Mouse (Mus musculus): ENCODE results near the gene Gsdma3. TPM values are rescaled to one million over a fixed set of nuclear protein-coding genes. Genes with fewer than 3 reads are reported as not detected.
"Not testable (repeated sequence)": the region's sequence is repeated elsewhere in the genome, so short reads cannot be mapped to it uniquely, and the experiment has no call there.

Gene Gsdma3
- polyA plus RNA-seq, 1 experiment, result 1.1 TPM

DNA sequence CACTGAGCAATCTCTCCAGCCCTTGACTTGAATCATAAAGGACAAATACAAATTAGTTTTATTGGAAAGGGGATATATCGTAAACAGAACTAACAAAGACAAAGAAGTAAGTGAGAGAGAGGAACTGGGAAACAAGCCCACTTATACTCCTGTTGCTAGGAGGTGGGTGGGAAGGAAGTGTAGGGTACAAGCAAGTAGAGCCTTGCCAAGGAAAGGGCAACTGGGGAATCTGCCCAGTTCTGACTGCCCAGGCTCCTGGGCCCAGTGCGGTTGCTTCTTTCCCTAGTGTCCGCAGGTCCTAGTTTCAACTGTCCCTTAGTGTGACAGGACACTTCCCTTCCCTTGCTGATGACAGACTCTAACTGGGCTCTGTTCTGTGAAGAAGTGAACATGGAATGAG, 2.5 kb downstream of the Gsdma3 start:
- no peak for DNase-seq
- TF ChIP-seq CTCF (IDR thresholded peaks at IDR 0.05; ENCODE audit: borderline replicate concordance, control insufficient read depth, extremely low read depth, insufficient read depth, low read length, poor library complexity) (no peak), POLR2A (IDR thresholded peaks at IDR 0.05; ENCODE audit: control insufficient read depth, extremely low read depth, insufficient read depth, low read length, poor library complexity) (no peak)
- Histone ChIP-seq H3K36me3 (ENCODE audit: control insufficient read depth, insufficient read depth, low read length) (no peaks in the 10 kb centered on the region), H3K27me3 (ENCODE audit: control insufficient read depth, insufficient read depth, low read length) (0 out of 2 replicates have a peak, but pooled peaks cover 2% of the 10 kb centered on the region), H3K4me1 (replicated peaks; ENCODE audit: control insufficient read depth, insufficient read depth, low read length) (no peaks in the 10 kb centered on the region), H3K4me3 (ENCODE audit: control insufficient read depth, insufficient read depth, low read length) (no peak overlapping the region), H3K27ac (ENCODE audit: control insufficient read depth, insufficient read depth, low read length) (no peak overlapping the region)
- WGBS, result 98% methylated on average over 3 of the region's 3 CpGs

DNA sequence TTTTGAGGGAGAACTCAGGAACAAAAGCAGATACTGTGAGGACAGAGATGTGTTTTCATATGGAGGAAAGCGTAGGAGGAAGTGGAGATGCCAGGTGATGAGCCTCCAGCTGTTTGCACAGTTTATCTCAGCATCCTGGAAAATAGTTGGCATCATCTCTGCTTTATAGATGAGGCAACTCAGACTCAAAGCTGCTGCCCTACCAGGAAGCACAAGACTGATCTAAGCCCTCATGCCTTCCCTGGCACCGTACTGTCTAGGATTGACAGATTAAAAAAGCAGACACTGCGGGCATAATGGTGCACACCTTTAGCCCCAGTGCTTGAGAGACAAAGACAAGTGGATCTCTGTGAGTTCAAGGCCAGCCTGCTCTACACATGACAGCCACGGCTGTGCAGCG, 4.5 kb downstream of the Gsdma3 start:
- 87% methylated on average over 5 of the region's 5 CpGs for WGBS
- DNase-seq, result no peak
- Histone ChIP-seq H3K4me1 (replicated peaks; ENCODE audit: control insufficient read depth, insufficient read depth, low read length) (no peaks in the 10 kb centered on the region), H3K36me3 (ENCODE audit: control insufficient read depth, insufficient read depth, low read length) (no peaks in the 10 kb centered on the region), H3K27ac (ENCODE audit: control insufficient read depth, insufficient read depth, low read length) (no peak overlapping the region), H3K4me3 (ENCODE audit: control insufficient read depth, insufficient read depth, low read length) (no peak overlapping the region), H3K27me3 (ENCODE audit: control insufficient read depth, insufficient read depth, low read length) (0 out of 2 replicates have a peak, but pooled peaks cover 2% of the 10 kb centered on the region)
- TF ChIP-seq CTCF (IDR thresholded peaks at IDR 0.05; ENCODE audit: borderline replicate concordance, control insufficient read depth, extremely low read depth, insufficient read depth, low read length, poor library complexity) (no peak), POLR2A (IDR thresholded peaks at IDR 0.05; ENCODE audit: control insufficient read depth, extremely low read depth, insufficient read depth, low read length, poor library complexity) (no peak)

DNA sequence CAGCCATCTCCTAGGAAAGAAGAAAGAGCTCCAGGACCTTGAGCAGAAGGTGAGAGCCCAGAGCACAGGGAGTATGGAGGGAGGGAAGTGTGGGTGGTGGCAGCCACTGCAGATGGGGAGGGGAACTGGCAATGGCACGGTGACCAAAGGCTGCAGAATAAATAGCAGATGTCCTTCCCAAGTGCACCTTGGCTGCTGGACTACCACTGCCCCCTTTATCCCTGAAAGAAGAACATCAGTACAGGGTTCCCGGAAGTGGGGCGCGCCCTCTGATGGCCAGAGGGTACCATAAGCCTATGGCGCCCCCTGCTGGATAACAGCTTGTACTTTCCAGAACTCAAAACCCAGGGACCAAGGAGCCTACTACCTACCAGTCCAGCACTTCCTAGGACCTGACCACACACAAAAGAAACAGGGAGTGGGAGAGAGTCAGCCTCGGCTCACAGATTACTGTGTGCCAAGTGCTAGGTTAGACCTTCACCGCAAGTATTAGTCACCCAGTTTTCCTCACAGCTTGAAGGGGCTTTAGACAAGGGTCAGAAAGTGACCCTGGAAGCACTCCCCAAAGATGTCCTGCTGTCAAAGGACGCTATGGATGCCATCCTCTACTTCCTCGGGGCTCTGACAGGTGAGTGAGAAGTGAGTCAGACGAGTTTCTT, 9.3 kb downstream of the Gsdma3 start:
- not testable (repeated sequence) for H3K4me1 ChIP-seq (replicated peaks; ENCODE audit: control insufficient read depth, insufficient read depth, low read length); H3K27me3 ChIP-seq (ENCODE audit: control insufficient read depth, insufficient read depth, low read length); H3K27ac ChIP-seq (ENCODE audit: control insufficient read depth, insufficient read depth, low read length); H3K4me3 ChIP-seq (ENCODE audit: control insufficient read depth, insufficient read depth, low read length); H3K36me3 ChIP-seq (ENCODE audit: control insufficient read depth, insufficient read depth, low read length)
- DNase-seq, result peak; percentile 49
- 34% methylated on average over 10 of the region's 10 CpGs for WGBS

DNA sequence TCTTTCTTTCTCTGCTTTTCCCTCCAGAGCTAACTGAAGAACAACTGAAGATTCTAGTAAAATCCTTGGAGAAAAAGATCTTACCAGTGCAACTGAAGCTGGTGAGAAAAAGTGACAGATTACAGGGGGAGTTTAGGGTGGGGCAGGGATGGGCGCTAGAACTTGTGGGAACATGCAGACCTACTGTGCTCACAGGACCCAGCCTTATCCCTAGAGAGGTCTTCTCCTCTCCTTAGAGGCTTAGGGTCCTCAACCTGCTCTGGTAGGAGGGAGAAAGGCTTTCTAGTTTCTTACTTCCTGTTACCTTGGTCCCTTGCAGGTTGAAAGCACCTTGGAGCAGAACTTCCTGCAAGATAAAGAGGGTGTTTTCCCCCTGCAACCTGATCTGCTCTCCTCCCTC, 11.3 kb downstream of the Gsdma3 start:
- 100% methylated on average over 1 of the region's 1 CpGs for WGBS
- no peak overlapping the region for H3K27ac ChIP-seq (ENCODE audit: control insufficient read depth, insufficient read depth, low read length)
- H3K4me1 ChIP-seq (replicated peaks; ENCODE audit: control insufficient read depth, insufficient read depth, low read length), result no peaks in the 10 kb centered on the region
- no peak overlapping the region for H3K4me3 ChIP-seq (ENCODE audit: control insufficient read depth, insufficient read depth, low read length)
- TF ChIP-seq CTCF (IDR thresholded peaks at IDR 0.05; ENCODE audit: borderline replicate concordance, control insufficient read depth, extremely low read depth, insufficient read depth, low read length, poor library complexity) (no peak), POLR2A (IDR thresholded peaks at IDR 0.05; ENCODE audit: control insufficient read depth, extremely low read depth, insufficient read depth, low read length, poor library complexity) (no peak)
- H3K36me3 ChIP-seq (ENCODE audit: control insufficient read depth, insufficient read depth, low read length), result no peaks in the 10 kb centered on the region
- no peaks in the 10 kb centered on the region for H3K27me3 ChIP-seq (ENCODE audit: control insufficient read depth, insufficient read depth, low read length)
- no peak for DNase-seq

DNA sequence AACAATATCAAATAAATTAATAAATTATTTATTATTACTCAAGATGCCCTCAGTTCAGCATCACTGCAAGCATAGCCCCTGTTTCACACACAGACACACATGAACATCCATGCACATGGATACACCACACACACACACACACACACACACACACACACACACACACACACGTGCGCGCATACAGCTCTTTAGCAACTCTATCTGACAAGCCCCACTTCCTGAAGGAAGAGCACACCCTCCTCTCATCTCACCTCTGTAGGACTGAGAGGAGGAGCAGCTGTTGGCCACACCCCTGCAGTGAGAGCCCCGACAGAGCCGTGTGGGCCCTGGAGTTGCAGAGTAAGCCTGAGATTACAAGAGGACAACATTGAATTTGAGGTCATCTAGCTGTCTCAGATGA, 13.9 kb downstream of the Gsdma3 start:
- no peak for DNase-seq

DNA sequence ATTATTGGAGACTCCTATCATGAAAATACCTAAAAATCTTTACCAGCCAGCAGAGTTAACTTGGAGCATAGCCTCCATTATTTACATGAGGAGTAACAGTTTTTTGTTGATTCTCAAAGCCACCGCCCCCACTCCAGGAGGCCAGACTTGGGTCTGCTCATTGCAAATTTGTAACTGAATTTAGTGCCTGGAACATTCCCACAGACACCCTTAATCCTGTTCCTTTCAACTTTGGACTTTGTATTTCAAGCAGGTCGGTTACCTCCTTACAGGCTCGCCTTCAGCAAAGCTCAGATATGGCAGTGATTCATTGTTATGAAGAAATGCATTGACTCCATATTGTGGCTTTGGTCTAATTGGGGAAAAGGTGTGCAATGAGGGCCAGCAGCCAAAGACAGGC, 18.6 kb downstream of the Gsdma3 start:
- Histone ChIP-seq H3K4me1 (replicated peaks; ENCODE audit: control insufficient read depth, insufficient read depth, low read length) (no peaks in the 10 kb centered on the region), H3K36me3 (ENCODE audit: control insufficient read depth, insufficient read depth, low read length) (no peaks in the 10 kb centered on the region), H3K4me3 (ENCODE audit: control insufficient read depth, insufficient read depth, low read length) (no peak overlapping the region), H3K27ac (ENCODE audit: control insufficient read depth, insufficient read depth, low read length) (no peak overlapping the region), H3K27me3 (ENCODE audit: control insufficient read depth, insufficient read depth, low read length) (no peaks in the 10 kb centered on the region)
- 95% methylated on average over 3 of the region's 3 CpGs for WGBS
- no peak for TF ChIP-seq POLR2A (IDR thresholded peaks at IDR 0.05; ENCODE audit: control insufficient read depth, extremely low read depth, insufficient read depth, low read length, poor library complexity)
- no peak for TF ChIP-seq CTCF (IDR thresholded peaks at IDR 0.05; ENCODE audit: borderline replicate concordance, control insufficient read depth, extremely low read depth, insufficient read depth, low read length, poor library complexity)
- DNase-seq, result no peak

More for the DNA sequence above, 13.9 kb downstream of the Gsdma3 start:
- no peaks in the 10 kb centered on the region for H3K36me3 ChIP-seq (ENCODE audit: control insufficient read depth, insufficient read depth, low read length)
- H3K4me3 ChIP-seq (ENCODE audit: control insufficient read depth, insufficient read depth, low read length), result no peak overlapping the region
- no peaks in the 10 kb centered on the region for H3K4me1 ChIP-seq (replicated peaks; ENCODE audit: control insufficient read depth, insufficient read depth, low read length)
- H3K27ac ChIP-seq (ENCODE audit: control insufficient read depth, insufficient read depth, low read length), result no peak overlapping the region
- H3K27me3 ChIP-seq (ENCODE audit: control insufficient read depth, insufficient read depth, low read length), result no peaks in the 10 kb centered on the region
- TF ChIP-seq POLR2A (IDR thresholded peaks at IDR 0.05; ENCODE audit: control insufficient read depth, extremely low read depth, insufficient read depth, low read length, poor library complexity) (no peak), CTCF (IDR thresholded peaks at IDR 0.05; ENCODE audit: borderline replicate concordance, control insufficient read depth, extremely low read depth, insufficient read depth, low read length, poor library complexity) (no peak)
- WGBS, result 52% methylated on average over 5 of the region's 5 CpGs

DNA sequence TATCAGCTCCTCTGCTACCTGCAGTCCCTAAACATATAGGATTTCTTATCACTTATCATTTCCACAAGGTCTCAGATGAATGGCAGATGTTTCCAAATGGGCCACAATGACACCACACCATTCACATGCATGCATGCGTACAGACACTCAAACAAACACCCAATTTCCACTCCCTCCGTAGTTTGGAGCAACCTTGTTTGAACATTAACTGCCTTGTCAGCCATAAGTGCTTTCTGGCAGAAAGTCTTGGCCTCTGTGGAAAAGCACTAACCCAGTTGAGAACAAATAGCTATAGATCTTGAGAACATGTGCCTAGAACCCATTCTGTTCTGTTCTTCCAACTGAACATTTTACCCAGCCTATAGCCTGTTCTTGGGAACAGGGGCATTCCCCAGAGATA, 19.8 kb downstream of the Gsdma3 start:
- H3K27me3 ChIP-seq (ENCODE audit: control insufficient read depth, insufficient read depth, low read length), result no peaks in the 10 kb centered on the region; the same call in 1 of the 2 replicates
- no peak for DNase-seq
- no peaks in the 10 kb centered on the region for H3K36me3 ChIP-seq (ENCODE audit: control insufficient read depth, insufficient read depth, low read length)
- no peak overlapping the region for H3K4me3 ChIP-seq (ENCODE audit: control insufficient read depth, insufficient read depth, low read length)
- no peak overlapping the region for H3K27ac ChIP-seq (ENCODE audit: control insufficient read depth, insufficient read depth, low read length)
- WGBS, result 86% methylated on average over 2 of the region's 2 CpGs
- H3K4me1 ChIP-seq (replicated peaks; ENCODE audit: control insufficient read depth, insufficient read depth, low read length), result no peaks in the 10 kb centered on the region
- TF ChIP-seq POLR2A (IDR thresholded peaks at IDR 0.05; ENCODE audit: control insufficient read depth, extremely low read depth, insufficient read depth, low read length, poor library complexity) (no peak), CTCF (IDR thresholded peaks at IDR 0.05; ENCODE audit: borderline replicate concordance, control insufficient read depth, extremely low read depth, insufficient read depth, low read length, poor library complexity) (no peak)
